Mouse (Mus musculus) heart, embryonic 14.5 days (tissue): ENCODE measurements around the gene Lingo3. TPM values are rescaled to one million over a fixed set of nuclear protein-coding genes. Genes with fewer than 3 reads are reported as not detected.

Experiments used
- ATAC-seq: fragments of 200-750 bp; cut with Nextera tagmentation; 2 replicates; pipeline ENCODE4 v1.8.0; 2017; ENCODE audit warnings: low read depth, moderate TSS enrichment; ENCODE audit not compliant: insufficient number of reproducible peaks, insufficient read depth, low FRiP score
- H3K27ac ChIP-seq, 2 experiments: fragments of 200-500 bp in 1 of 2; fragments of 300-500 bp in 1 of 2; sonication (generic) in 1 of 2; replicated peaks in 1 of 2; 2 replicates each; pipeline ENCODE4 v1.5.1; 2012 to 2014; ENCODE audit warnings: low read depth in 2 of 2, low read length in 2 of 2, control low read depth in 1 of 2, mild to moderate bottlenecking in 1 of 2, mixed read lengths in 1 of 2; ENCODE audit not compliant: control insufficient read depth in 1 of 2, insufficient read depth in 1 of 2
- H3K27me3 ChIP-seq: fragments of 300-500 bp; sonication (generic); 2 replicates; pipeline ENCODE4 v1.6.1; 2014; ENCODE audit warnings: mild to moderate bottlenecking, low read length, control low read depth; ENCODE audit not compliant: control insufficient read depth, insufficient read depth
- H3K36me3 ChIP-seq: fragments of 300-500 bp; sonication (generic); 2 replicates; pipeline ENCODE4 v1.6.1; 2014; ENCODE audit warnings: mild to moderate bottlenecking, control low read depth, low read length, mixed read lengths; ENCODE audit not compliant: control insufficient read depth, insufficient read depth
- H3K4me1 ChIP-seq, 2 experiments: fragments of 200-500 bp in 1 of 2; fragments of 300-500 bp in 1 of 2; sonication (generic) in 1 of 2; 2 replicates each; pipeline ENCODE4 v1.6.1; 2012 to 2014; ENCODE audit warnings: low read length in 2 of 2, control low read depth in 1 of 2, mixed read lengths in 1 of 2; ENCODE audit not compliant: control insufficient read depth in 2 of 2, insufficient read depth in 2 of 2
- H3K4me2 ChIP-seq: fragments of 300-500 bp; sonication (generic); 2 replicates; pipeline ENCODE4 v1.6.1; 2014; ENCODE audit warnings: mild to moderate bottlenecking, low read length
- H3K4me3 ChIP-seq, 2 experiments: fragments of 200-500 bp in 1 of 2; fragments of 300-500 bp in 1 of 2; sonication (generic) in 1 of 2; 2 replicates each; pipeline ENCODE4 v1.5.1; 2012 to 2014; ENCODE audit warnings: low read length in 2 of 2, mild to moderate bottlenecking in 2 of 2, control low read depth in 1 of 2, low read depth in 1 of 2, moderate library complexity in 1 of 2; ENCODE audit not compliant: control insufficient read depth in 1 of 2, insufficient read depth in 1 of 2
- H3K9ac ChIP-seq: fragments of 300-500 bp; sonication (generic); 2 replicates; pipeline ENCODE4 v1.6.1; 2014; ENCODE audit warnings: mild to moderate bottlenecking, low read length
- H3K9me3 ChIP-seq: fragments of 300-500 bp; sonication (generic); 2 replicates; pipeline ENCODE4 v1.6.1; 2016; ENCODE audit warnings: low read length, control low read depth; ENCODE audit not compliant: control insufficient read depth
- WGBS: fragments of 180-500 bp; shearing (Covaris S2); extraction: QIAGEN DNeasy Blood & Tissue Kit; methylation state at CpG from one replicate; pipeline ENCODE4 v1.1.7; 2014; 5-methylcytosine and 5-hydroxymethylcytosine counted together
- polyA plus RNA-seq: library from polyadenylated mRNA; unstranded; fragments of >200 nt; fragmentation: Nextera tagmentation; extraction: Ambion mirVana; gene quantifications from 2 replicates; pipeline ENCODE4 v1.2.1, GENCODE M21; 2014

The Lingo3 gene
- polyA plus RNA-seq, 1 experiment from 2014 or later = 0.46 TPM

- 4% methylated on average over 48 of the region's 59 CpGs for WGBS
- H3K36me3 ChIP-seq = peaks cover 67% of the 10 kb centered on the region
Observed at GRCm38 (mm10) chr10:80797186-80798149, 46.4 kb downstream of the Lingo3 start.

GRCm38 (mm10) chr10:80796307-80796848 lies 47.5 kb downstream of the Lingo3 start:
- Histone ChIP-seq H3K9me3 (no peaks in the 10 kb centered on the region), H3K27me3 (no peaks in the 10 kb centered on the region), H3K36me3 (peaks cover 67% of the 10 kb centered on the region), H3K4me1 (peaks cover 10 to 26% of the 10 kb centered on the region in 2 experiments), H3K4me3 (no peak overlapping the region), H3K9ac (no peak overlapping the region; the same call in 1 of the 2 replicates), H3K4me2 (peak overlapping the region; percentile 92), H3K27ac (no peak overlapping the region)
- WGBS = 80% methylated on average over 9 of the region's 9 CpGs
- no peak for ATAC-seq

More at GRCm38 (mm10) chr10:80797186-80798149, 46.4 kb downstream of the Lingo3 start:
- no peaks in the 10 kb centered on the region for H3K27me3 ChIP-seq
- ATAC-seq = peak; percentile 52
- H3K4me3 ChIP-seq = peak overlapping the region; percentile 69 to 84
- peaks cover 2 to 16% of the 10 kb centered on the region in 2 experiments; a peak in 3 of 4 replicates for H3K4me1 ChIP-seq
- peak overlapping the region; percentile 94 for H3K9ac ChIP-seq
- H3K9me3 ChIP-seq = no peaks in the 10 kb centered on the region
- peak overlapping the region; percentile 93 to 97 for H3K27ac ChIP-seq
- peak overlapping the region; percentile 92 for H3K4me2 ChIP-seq

- H3K9ac ChIP-seq = no peak overlapping the region
- no peak for ATAC-seq
- H3K27me3 ChIP-seq = no peaks in the 10 kb centered on the region
- 89% methylated on average over 8 of the region's 8 CpGs for WGBS
- peaks cover 73% of the 10 kb centered on the region for H3K36me3 ChIP-seq
- peaks cover 12 to 35% of the 10 kb centered on the region in 2 experiments for H3K4me1 ChIP-seq
- H3K9me3 ChIP-seq = no peaks in the 10 kb centered on the region
- no peak overlapping the region for H3K27ac ChIP-seq
- H3K4me3 ChIP-seq = no peak overlapping the region
- no peak overlapping the region for H3K4me2 ChIP-seq
Observed at GRCm38 (mm10) chr10:80794750-80795149, 49.1 kb downstream of the Lingo3 start.

DNA sequence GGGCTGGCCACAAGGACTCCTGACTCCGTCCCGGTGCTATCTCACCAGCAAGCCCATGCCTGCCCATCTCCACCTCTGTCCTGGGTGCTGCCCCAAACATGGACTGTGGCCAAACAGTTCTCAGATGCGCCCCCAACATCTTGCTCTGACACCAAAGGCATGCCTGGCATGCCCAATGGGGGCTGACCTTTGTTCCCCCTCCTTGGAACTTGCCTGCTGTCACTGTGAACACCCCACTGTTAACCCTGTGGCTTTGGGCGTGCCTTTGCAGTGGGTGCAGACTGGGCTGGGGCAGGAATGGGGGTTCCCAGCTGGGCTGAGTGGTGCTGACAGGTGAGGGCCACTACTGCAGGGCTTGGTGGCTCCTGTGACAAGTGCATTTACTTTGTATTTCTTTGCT lies 50.0 kb downstream of the Lingo3 start:
- H3K4me1 ChIP-seq = peaks cover 10 to 29% of the 10 kb centered on the region in 2 experiments
- no peaks in the 10 kb centered on the region for H3K27me3 ChIP-seq
- H3K4me2 ChIP-seq = no peak overlapping the region
- no peak overlapping the region for H3K27ac ChIP-seq
- H3K9me3 ChIP-seq = no peaks in the 10 kb centered on the region
- H3K9ac ChIP-seq = no peak overlapping the region
- no peak overlapping the region for H3K4me3 ChIP-seq
- peaks cover 82% of the 10 kb centered on the region for H3K36me3 ChIP-seq
- ATAC-seq = no peak
- 76% methylated on average over 4 of the region's 4 CpGs for WGBS

- ATAC-seq = no peak
Observed at GRCm38 (mm10) chr10:80793033-80793784, 50.6 kb downstream of the Lingo3 start.

DNA sequence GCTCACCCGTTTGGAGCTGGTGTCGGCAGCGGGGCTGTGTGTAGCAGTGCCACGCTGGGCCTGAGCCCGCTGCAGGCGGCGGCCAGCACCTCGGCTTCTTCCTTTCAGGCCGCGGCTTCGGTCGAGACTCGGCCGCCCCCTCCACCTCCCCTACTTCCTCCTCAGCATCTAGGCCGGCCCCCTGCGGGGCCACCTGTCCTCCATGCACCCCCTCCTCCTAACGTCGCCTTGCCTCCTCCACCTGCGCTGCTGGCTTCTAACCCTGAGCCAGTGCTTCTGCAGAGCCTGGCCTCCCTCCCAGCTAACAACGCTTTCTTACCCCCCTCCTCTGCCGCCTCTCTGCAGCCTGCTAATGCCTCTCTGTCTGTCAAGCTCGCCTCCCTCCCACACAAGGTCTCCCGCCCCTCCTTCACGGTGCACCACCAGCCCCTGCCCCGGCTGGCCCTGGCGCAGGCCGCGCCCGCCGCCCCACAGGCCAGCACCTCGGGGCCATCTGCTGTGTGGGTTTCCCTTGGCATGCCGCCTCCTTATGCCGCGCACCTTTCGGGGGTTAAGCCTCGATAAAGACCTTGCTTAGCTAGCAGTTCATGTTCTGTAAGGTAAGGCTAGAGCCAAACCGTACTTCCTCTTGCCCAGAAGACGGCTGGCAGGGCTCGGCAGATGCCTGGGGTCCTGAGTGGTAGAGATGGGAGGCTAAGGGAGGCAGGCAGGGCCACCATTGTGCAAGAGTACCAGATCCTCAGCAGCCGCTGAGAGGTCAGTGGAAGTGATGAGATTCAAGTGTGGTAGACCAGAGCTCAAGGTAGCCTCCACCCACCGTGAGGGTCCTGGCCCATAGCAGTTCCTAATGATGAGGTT lies 51.4 kb downstream of the Lingo3 start:
- H3K27ac ChIP-seq = peak overlapping the region; percentile 40 to 68; a peak in 2 of 4 replicates
- H3K27me3 ChIP-seq = no peaks in the 10 kb centered on the region
- H3K36me3 ChIP-seq = peaks cover 96% of the 10 kb centered on the region
- H3K4me2 ChIP-seq = no peak overlapping the region
- no peak for ATAC-seq
- H3K9me3 ChIP-seq = no peaks in the 10 kb centered on the region
- H3K4me3 ChIP-seq = no peak overlapping the region
- WGBS = 78% methylated on average over 41 of the region's 41 CpGs
- H3K9ac ChIP-seq = peak overlapping the region; percentile 41; the same call in 1 of the 2 replicates
- H3K4me1 ChIP-seq = peaks cover 10 to 29% of the 10 kb centered on the region in 2 experiments

More at GRCm38 (mm10) chr10:80793033-80793784, 50.6 kb downstream of the Lingo3 start:
- Histone ChIP-seq H3K4me2 (no peak overlapping the region), H3K9me3 (no peaks in the 10 kb centered on the region), H3K4me1 (peaks cover 10 to 29% of the 10 kb centered on the region in 2 experiments), H3K27me3 (no peaks in the 10 kb centered on the region), H3K27ac (no peak overlapping the region), H3K9ac (no peak overlapping the region), H3K4me3 (no peak overlapping the region), H3K36me3 (peaks cover 88% of the 10 kb centered on the region)
- 89% methylated on average over 13 of the region's 13 CpGs for WGBS
